Mouse (Mus musculus) liver, embryonic 13.5 days (tissue): ENCODE measurements at regions not wholly inside any gene's neighbourhood (a gene's known extent, or its start where the extent isn't known, plus 50 kb on each side); places are given as distances from the start of the nearest gene placed in this dataset.

Source experiments
- ATAC-seq: fragments of 200-750 bp; cut with Nextera tagmentation; 2 replicates; pipeline ENCODE4 v1.8.0; 2017; ENCODE audit warnings: low read depth, mild to moderate bottlenecking, moderate number of reproducible peaks, moderate library complexity
- DNase-seq: peaks from one replicate; pipeline ENCODE4 v3.0.0; 2022
- H3K27ac ChIP-seq: fragments of 300-500 bp; sonication (generic); 2 replicates; pipeline ENCODE4 v1.5.1; 2015; ENCODE audit warnings: moderate library complexity, mild to moderate bottlenecking, inconsistent platforms
- H3K27me3 ChIP-seq: fragments of 300-500 bp; sonication (generic); 2 replicates; pipeline ENCODE4 v1.6.1; 2015; ENCODE audit warnings: mild to moderate bottlenecking, inconsistent platforms
- H3K36me3 ChIP-seq: fragments of 300-500 bp; sonication (generic); 2 replicates; pipeline ENCODE4 v1.6.1; 2015; ENCODE audit warnings: mild to moderate bottlenecking, inconsistent platforms
- H3K4me1 ChIP-seq: fragments of 300-500 bp; sonication (generic); replicated peaks from 2 replicates; pipeline ENCODE4 v1.6.1; 2015; ENCODE audit warnings: inconsistent platforms
- H3K4me2 ChIP-seq: fragments of 300-500 bp; sonication (generic); 2 replicates; pipeline ENCODE4 v1.6.1; 2015; ENCODE audit warnings: inconsistent platforms, mild to moderate bottlenecking, moderate library complexity
- H3K4me3 ChIP-seq: fragments of 300-500 bp; sonication (generic); replicated peaks from 2 replicates; pipeline ENCODE4 v1.5.1; 2015; ENCODE audit warnings: mild to moderate bottlenecking, inconsistent platforms
- H3K9ac ChIP-seq: fragments of 300-500 bp; sonication (generic); 2 replicates; pipeline ENCODE4 v1.6.1; 2015; ENCODE audit warnings: mild to moderate bottlenecking, inconsistent platforms
- H3K9me3 ChIP-seq: fragments of 300-500 bp; sonication (generic); replicated peaks from 2 replicates; pipeline ENCODE4 v1.6.1; 2016; ENCODE audit warnings: inconsistent platforms
- WGBS: fragments of 180-500 bp; shearing (Covaris S2); methylation state at CpG from one replicate; pipeline ENCODE4 v1.1.7; 2015; ENCODE audit not compliant: insufficient replicate concordance; 5-methylcytosine and 5-hydroxymethylcytosine counted together

DNA sequence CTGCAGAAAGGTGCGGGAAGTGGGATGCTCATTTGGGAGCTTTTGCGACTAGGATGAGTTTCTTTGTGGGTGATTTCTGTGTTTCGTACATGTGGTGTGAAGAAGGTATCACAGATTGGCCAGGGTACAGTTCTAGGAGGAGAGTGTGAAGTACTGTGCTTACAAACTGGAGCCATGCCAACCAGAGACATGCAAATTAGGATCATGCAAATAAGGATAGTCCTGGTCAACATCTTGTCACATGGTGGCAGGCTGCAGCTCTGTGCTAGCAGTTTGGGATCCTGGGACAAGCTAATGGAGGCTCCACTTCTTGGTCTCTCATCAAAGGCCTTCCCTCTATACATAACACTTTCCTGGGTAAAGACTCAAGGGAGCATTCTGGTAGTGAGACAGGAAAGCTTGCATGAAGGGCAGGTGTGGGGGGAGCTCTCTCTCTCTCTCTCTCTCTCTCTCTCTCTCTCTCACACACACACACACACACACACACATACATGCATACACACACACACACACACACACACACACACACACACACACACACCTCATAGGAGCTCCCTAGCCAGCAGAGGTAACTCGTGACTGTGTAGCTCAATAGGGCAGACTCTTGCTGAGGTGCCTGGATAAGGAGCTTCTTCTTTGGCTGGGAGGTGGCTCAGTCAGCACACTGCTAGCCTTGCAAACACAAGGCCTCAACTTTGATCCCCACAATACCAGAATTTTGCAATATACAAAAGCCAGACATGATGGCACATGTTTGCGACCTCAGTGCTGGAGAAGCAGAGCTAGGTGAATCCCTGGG, 177.1 kb upstream of the Ctnnb1 start:
- no peaks in the 10 kb centered on the region for H3K4me1 ChIP-seq
- ATAC-seq (no peak), DNase-seq (no peak)
- H3K36me3 ChIP-seq, result no peaks in the 10 kb centered on the region
- H3K9me3 ChIP-seq, result no peaks in the 10 kb centered on the region
- 76% methylated on average over 5 of the region's 5 CpGs for WGBS
- no peak overlapping the region for H3K4me3 ChIP-seq
- H3K4me2 ChIP-seq, result no peak overlapping the region
- no peak overlapping the region for H3K27ac ChIP-seq
- H3K9ac ChIP-seq, result no peak overlapping the region
- H3K27me3 ChIP-seq, result no peaks in the 10 kb centered on the region

GRCm38 (mm10) chr9:120754151-120754550, 174.9 kb upstream of the Ctnnb1 start:
- H3K27me3 ChIP-seq, result no peaks in the 10 kb centered on the region

DNA sequence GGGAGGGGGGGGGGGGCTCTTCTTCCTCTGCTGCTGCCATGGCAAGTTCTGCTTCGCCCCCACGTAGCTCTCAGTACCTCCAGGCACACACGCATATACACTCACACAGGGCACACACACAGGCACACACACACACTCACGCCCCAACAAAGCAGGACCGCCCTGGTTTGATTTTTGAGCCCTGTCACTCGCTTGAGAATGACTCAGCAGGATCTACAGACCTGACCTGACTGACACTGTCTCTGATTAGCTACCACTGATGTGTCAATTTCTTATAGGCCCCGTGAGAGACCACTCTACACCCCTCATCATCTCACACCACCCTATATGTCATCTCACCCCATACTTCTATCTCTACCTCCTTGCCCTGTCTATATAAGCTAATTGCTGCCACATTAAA, 173.5 kb upstream of the Ctnnb1 start:
- no peak overlapping the region for H3K9ac ChIP-seq
- no peaks in the 10 kb centered on the region for H3K9me3 ChIP-seq
- DNase-seq (no peak), ATAC-seq (no peak)
- no peaks in the 10 kb centered on the region for H3K27me3 ChIP-seq
- no peak overlapping the region for H3K27ac ChIP-seq
- no peaks in the 10 kb centered on the region for H3K36me3 ChIP-seq
- H3K4me3 ChIP-seq, result no peak overlapping the region
- WGBS, result 71% methylated on average over 7 of the region's 7 CpGs
- no peaks in the 10 kb centered on the region for H3K4me1 ChIP-seq
- H3K4me2 ChIP-seq, result no peak overlapping the region

More at GRCm38 (mm10) chr9:120754151-120754550, 174.9 kb upstream of the Ctnnb1 start:
- Histone ChIP-seq H3K4me3 (no peak overlapping the region), H3K27ac (no peak overlapping the region), H3K4me1 (no peaks in the 10 kb centered on the region), H3K4me2 (no peak overlapping the region), H3K9me3 (no peaks in the 10 kb centered on the region), H3K9ac (no peak overlapping the region), H3K36me3 (no peaks in the 10 kb centered on the region)
- DNase-seq (no peak), ATAC-seq (no peak)

- Histone ChIP-seq H3K4me3 (no peak overlapping the region), H3K36me3 (no peaks in the 10 kb centered on the region), H3K4me1 (no peaks in the 10 kb centered on the region), H3K27me3 (no peaks in the 10 kb centered on the region), H3K4me2 (no peak overlapping the region), H3K9me3 (no peaks in the 10 kb centered on the region), H3K27ac (no peak overlapping the region), H3K9ac (no peak overlapping the region)
- 58% methylated on average over 3 of the region's 3 CpGs for WGBS
- DNase-seq (no peak), ATAC-seq (no peak)
Measured at GRCm38 (mm10) chr9:120758003-120758402, 171.0 kb upstream of the Ctnnb1 start.

- Histone ChIP-seq H3K4me1 (no peaks in the 10 kb centered on the region), H3K9me3 (no peaks in the 10 kb centered on the region), H3K27ac (no peak overlapping the region), H3K27me3 (no peaks in the 10 kb centered on the region), H3K9ac (no peak overlapping the region), H3K4me2 (no peak overlapping the region), H3K36me3 (no peaks in the 10 kb centered on the region), H3K4me3 (no peak overlapping the region)
- DNase-seq (no peak), ATAC-seq (no peak)
- WGBS, result 30% methylated on average over 1 of the region's 1 CpGs
Measured at GRCm38 (mm10) chr9:120758632-120759031, 170.4 kb upstream of the Ctnnb1 start.

GRCm38 (mm10) chr9:120759771-120760170, 169.2 kb upstream of the Ctnnb1 start:
- WGBS, result 75% methylated on average over 5 of the region's 5 CpGs
- ATAC-seq, result no peak

GRCm38 (mm10) chr9:120763802-120764201, 165.2 kb upstream of the Ctnnb1 start:
- 67% methylated on average over 2 of the region's 2 CpGs for WGBS
- no peak overlapping the region for H3K27ac ChIP-seq
- no peak overlapping the region for H3K9ac ChIP-seq
- H3K4me1 ChIP-seq, result no peaks in the 10 kb centered on the region
- no peaks in the 10 kb centered on the region for H3K27me3 ChIP-seq
- no peak for DNase-seq
- no peaks in the 10 kb centered on the region for H3K36me3 ChIP-seq
- H3K4me3 ChIP-seq, result no peak overlapping the region
- H3K9me3 ChIP-seq, result no peaks in the 10 kb centered on the region
- no peak overlapping the region for H3K4me2 ChIP-seq
- no peak for ATAC-seq

More at GRCm38 (mm10) chr9:120759771-120760170, 169.2 kb upstream of the Ctnnb1 start:
- no peak for DNase-seq
- no peak overlapping the region for H3K4me2 ChIP-seq
- H3K36me3 ChIP-seq, result no peaks in the 10 kb centered on the region
- no peaks in the 10 kb centered on the region for H3K4me1 ChIP-seq
- no peaks in the 10 kb centered on the region for H3K27me3 ChIP-seq
- H3K4me3 ChIP-seq, result no peak overlapping the region
- no peaks in the 10 kb centered on the region for H3K9me3 ChIP-seq
- H3K9ac ChIP-seq, result no peak overlapping the region
- no peak overlapping the region for H3K27ac ChIP-seq

GRCm38 (mm10) chr9:120764663-120765062, 164.4 kb upstream of the Ctnnb1 start:
- 76% methylated on average over 9 of the region's 9 CpGs for WGBS
- H3K4me2 ChIP-seq, result no peak overlapping the region
- ATAC-seq (no peak), DNase-seq (no peak)
- no peaks in the 10 kb centered on the region for H3K4me1 ChIP-seq
- no peak overlapping the region for H3K27ac ChIP-seq
- no peaks in the 10 kb centered on the region for H3K36me3 ChIP-seq
- no peak overlapping the region for H3K9ac ChIP-seq
- H3K9me3 ChIP-seq, result no peaks in the 10 kb centered on the region
- no peak overlapping the region for H3K4me3 ChIP-seq
- H3K27me3 ChIP-seq, result no peaks in the 10 kb centered on the region

DNA sequence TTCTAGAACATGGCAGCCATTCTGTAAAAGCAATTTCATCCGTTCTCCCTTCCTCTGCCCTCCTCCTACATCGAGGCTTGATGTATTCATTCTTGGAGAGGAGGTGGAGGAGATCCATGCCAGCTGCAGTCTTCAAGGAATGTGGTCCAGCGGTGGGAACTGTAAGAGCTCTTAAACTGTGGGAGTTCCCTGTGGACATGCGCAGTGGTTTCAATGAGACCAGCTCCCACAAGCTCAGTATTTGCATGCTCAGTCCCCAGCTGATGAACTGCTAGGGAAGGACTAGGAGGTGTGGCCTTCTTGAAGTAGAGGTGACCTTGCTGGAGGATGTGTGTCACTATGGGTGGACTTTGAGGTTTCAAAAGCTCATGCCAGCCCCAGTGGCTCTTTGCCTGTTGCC, 163.7 kb upstream of the Ctnnb1 start:
- DNase-seq, result no peak
- no peak overlapping the region for H3K4me3 ChIP-seq
- no peaks in the 10 kb centered on the region for H3K9me3 ChIP-seq
- H3K9ac ChIP-seq, result no peak overlapping the region
- no peaks in the 10 kb centered on the region for H3K36me3 ChIP-seq
- H3K4me1 ChIP-seq, result peaks cover 6% of the 10 kb centered on the region; the same call in 1 of the 2 replicates
- no peak overlapping the region for H3K4me2 ChIP-seq
- WGBS, result 67% methylated on average over 4 of the region's 4 CpGs
- H3K27me3 ChIP-seq, result no peaks in the 10 kb centered on the region
- no peak overlapping the region for H3K27ac ChIP-seq
- ATAC-seq, result no peak

DNA sequence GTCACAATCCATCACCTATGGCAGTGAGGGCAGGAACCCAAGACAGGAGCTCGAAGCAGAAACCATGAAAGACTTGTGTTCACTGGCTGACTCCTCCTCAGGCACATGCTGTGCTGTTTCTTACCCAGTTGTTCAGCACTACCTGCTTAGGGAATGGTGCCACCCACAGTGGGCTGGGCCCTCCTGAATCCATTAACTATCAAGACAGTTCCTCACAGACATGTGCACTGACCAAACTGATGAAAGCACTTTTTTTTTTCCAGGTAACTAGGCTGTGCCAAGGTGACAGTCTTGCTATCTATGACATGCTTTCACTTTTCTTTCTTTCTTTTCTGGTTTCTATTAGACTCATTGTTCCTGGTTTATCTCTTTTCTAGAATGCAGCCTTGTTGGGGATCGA, 162.1 kb upstream of the Ctnnb1 start:
- H3K27me3 ChIP-seq, result no peaks in the 10 kb centered on the region
- ATAC-seq (no peak), DNase-seq (no peak)
- no peak overlapping the region for H3K4me2 ChIP-seq
- 47% methylated on average over 2 of the region's 2 CpGs for WGBS
- H3K27ac ChIP-seq, result no peak overlapping the region
- no peak overlapping the region for H3K4me3 ChIP-seq
- H3K9ac ChIP-seq, result no peak overlapping the region
- no peaks in the 10 kb centered on the region for H3K9me3 ChIP-seq
- H3K4me1 ChIP-seq, result peaks cover 16% of the 10 kb centered on the region
- H3K36me3 ChIP-seq, result no peaks in the 10 kb centered on the region

DNA sequence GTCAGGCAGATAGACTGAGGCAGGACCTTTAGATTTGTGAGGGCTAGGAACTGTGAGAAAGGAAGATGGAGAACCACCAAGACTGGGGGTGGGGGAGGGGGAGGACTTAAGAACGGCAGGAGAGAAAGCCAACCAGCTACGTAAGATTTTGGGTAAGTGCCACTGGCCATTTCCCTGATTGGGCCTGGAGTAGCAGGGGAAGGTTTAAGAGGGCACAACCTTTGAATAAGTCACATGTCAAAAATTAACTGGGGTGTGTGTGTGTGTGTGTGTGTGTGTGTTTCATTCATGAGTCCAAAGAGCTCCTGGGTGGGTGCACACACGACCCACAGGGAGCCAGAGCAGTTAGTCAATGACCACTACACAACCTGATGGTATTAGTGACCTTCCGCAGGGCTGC, 161.6 kb upstream of the Ctnnb1 start:
- DNase-seq (no peak), ATAC-seq (no peak)
- no peak overlapping the region for H3K27ac ChIP-seq
- H3K9ac ChIP-seq, result no peak overlapping the region
- WGBS, result 61% methylated on average over 4 of the region's 4 CpGs
- H3K4me2 ChIP-seq, result no peak overlapping the region
- H3K4me3 ChIP-seq, result no peak overlapping the region
- H3K4me1 ChIP-seq, result peaks cover 18% of the 10 kb centered on the region
- H3K9me3 ChIP-seq, result no peaks in the 10 kb centered on the region
- H3K36me3 ChIP-seq, result no peaks in the 10 kb centered on the region
- H3K27me3 ChIP-seq, result no peaks in the 10 kb centered on the region

- ATAC-seq, result no peak
- H3K27me3 ChIP-seq, result no peaks in the 10 kb centered on the region
- no peak overlapping the region for H3K4me3 ChIP-seq
- H3K4me2 ChIP-seq, result no peak overlapping the region
- H3K36me3 ChIP-seq, result no peaks in the 10 kb centered on the region
- H3K9ac ChIP-seq, result no peak overlapping the region
- no peak for DNase-seq
- no peaks in the 10 kb centered on the region for H3K9me3 ChIP-seq
- no peak overlapping the region for H3K27ac ChIP-seq
- WGBS, result 72% methylated on average over 8 of the region's 8 CpGs
- H3K4me1 ChIP-seq, result peaks cover 18% of the 10 kb centered on the region
Measured at GRCm38 (mm10) chr9:120769056-120769455, 160.0 kb upstream of the Ctnnb1 start.
